Mouse (Mus musculus): Measurements from ENCODE around the gene Chrm4. TPM values are rescaled to one million over a fixed set of nuclear protein-coding genes. Genes with fewer than 3 reads are reported as not detected.
A peak's percentile ranks its signal among the peaks of the same experiment; 100 is the strongest.

The Chrm4 gene
- polyA plus RNA-seq, 1 experiment from 2014 or later = not detected

GRCm38 (mm10) chr2:91921181-91921789 is 5.8 kb upstream of the Chrm4 start:
- no peak overlapping the region for H3K9ac ChIP-seq (ENCODE audit: low read depth, low read length)
- peak overlapping the region; percentile 74 for H3K4me2 ChIP-seq (ENCODE audit: low read length)
- H3K4me1 ChIP-seq (replicated peaks; ENCODE audit: insufficient read depth, low read length) = peaks cover 15% of the 10 kb centered on the region; the same call in 1 of the 2 replicates
- peaks cover 15% of the 10 kb centered on the region for H3K36me3 ChIP-seq (ENCODE audit: insufficient read depth, low read length)
- ATAC-seq (replicated peaks; ENCODE audit: low FRiP score, low read depth) (peak; percentile 65), DNase-seq (ENCODE audit: low spot score) (peak; percentile 74)
- WGBS = 2% methylated on average over 31 of the region's 31 CpGs
- peak overlapping the region; percentile 43 for H3K4me3 ChIP-seq (replicated peaks; ENCODE audit: low read depth, low read length)
- TF ChIP-seq CTCF (IDR thresholded peaks at IDR 0.05; ENCODE audit: low read depth) = no peak
- no peak overlapping the region for H3K27ac ChIP-seq
- no peaks in the 10 kb centered on the region for H3K9me3 ChIP-seq (replicated peaks; ENCODE audit: low read length)
- H3K27me3 ChIP-seq (ENCODE audit: insufficient read depth, low read length) = peaks cover 24% of the 10 kb centered on the region

GRCm38 (mm10) chr2:91921790-91922570 is 5.1 kb upstream of the Chrm4 start:
- H3K9ac ChIP-seq (ENCODE audit: low read depth, low read length) = 0 out of 2 replicates have a peak overlapping the region, but pooled peaks have one; percentile 2

GRCm38 (mm10) chr2:91922586-91923414 is 4.2 kb upstream of the Chrm4 start:
- peaks cover 24% of the 10 kb centered on the region for H3K27me3 ChIP-seq (ENCODE audit: insufficient read depth, low read length)
- H3K4me2 ChIP-seq (ENCODE audit: low read length) = peak overlapping the region; percentile 74; the same call in 1 of the 2 replicates
- peak overlapping the region; percentile 43 for H3K4me3 ChIP-seq (replicated peaks; ENCODE audit: low read depth, low read length)
- TF ChIP-seq CTCF (IDR thresholded peaks at IDR 0.05; ENCODE audit: low read depth) = no peak
- H3K9me3 ChIP-seq (replicated peaks; ENCODE audit: low read length) = no peaks in the 10 kb centered on the region
- H3K9ac ChIP-seq (ENCODE audit: low read depth, low read length) = no peak overlapping the region
- H3K4me1 ChIP-seq (replicated peaks; ENCODE audit: insufficient read depth, low read length) = peaks cover 15% of the 10 kb centered on the region; the same call in 1 of the 2 replicates
- ATAC-seq (replicated peaks; ENCODE audit: low FRiP score, low read depth) = no peak
- no peak overlapping the region for H3K27ac ChIP-seq
- WGBS = 2% methylated on average over 37 of the region's 37 CpGs
- DNase-seq (ENCODE audit: low spot score) = no peak
- peaks cover 4% of the 10 kb centered on the region; the same call in 1 of the 2 replicates for H3K36me3 ChIP-seq (ENCODE audit: insufficient read depth, low read length)

More at GRCm38 (mm10) chr2:91921790-91922570, 5.1 kb upstream of the Chrm4 start:
- no peak overlapping the region for H3K27ac ChIP-seq
- H3K27me3 ChIP-seq (ENCODE audit: insufficient read depth, low read length) = peaks cover 24% of the 10 kb centered on the region
- peaks cover 15% of the 10 kb centered on the region; the same call in 1 of the 2 replicates for H3K4me1 ChIP-seq (replicated peaks; ENCODE audit: insufficient read depth, low read length)
- DNase-seq (ENCODE audit: low spot score) (peak; percentile 70), ATAC-seq (replicated peaks; ENCODE audit: low FRiP score, low read depth) (peak; percentile 37)
- H3K36me3 ChIP-seq (ENCODE audit: insufficient read depth, low read length) = peaks cover 12% of the 10 kb centered on the region
- peak overlapping the region; percentile 43 for H3K4me3 ChIP-seq (replicated peaks; ENCODE audit: low read depth, low read length)
- WGBS = 2% methylated on average over 62 of the region's 64 CpGs
- no peaks in the 10 kb centered on the region for H3K9me3 ChIP-seq (replicated peaks; ENCODE audit: low read length)
- peak; percentile 55 for TF ChIP-seq CTCF (IDR thresholded peaks at IDR 0.05; ENCODE audit: low read depth)
- peak overlapping the region; percentile 74 for H3K4me2 ChIP-seq (ENCODE audit: low read length)

DNA sequence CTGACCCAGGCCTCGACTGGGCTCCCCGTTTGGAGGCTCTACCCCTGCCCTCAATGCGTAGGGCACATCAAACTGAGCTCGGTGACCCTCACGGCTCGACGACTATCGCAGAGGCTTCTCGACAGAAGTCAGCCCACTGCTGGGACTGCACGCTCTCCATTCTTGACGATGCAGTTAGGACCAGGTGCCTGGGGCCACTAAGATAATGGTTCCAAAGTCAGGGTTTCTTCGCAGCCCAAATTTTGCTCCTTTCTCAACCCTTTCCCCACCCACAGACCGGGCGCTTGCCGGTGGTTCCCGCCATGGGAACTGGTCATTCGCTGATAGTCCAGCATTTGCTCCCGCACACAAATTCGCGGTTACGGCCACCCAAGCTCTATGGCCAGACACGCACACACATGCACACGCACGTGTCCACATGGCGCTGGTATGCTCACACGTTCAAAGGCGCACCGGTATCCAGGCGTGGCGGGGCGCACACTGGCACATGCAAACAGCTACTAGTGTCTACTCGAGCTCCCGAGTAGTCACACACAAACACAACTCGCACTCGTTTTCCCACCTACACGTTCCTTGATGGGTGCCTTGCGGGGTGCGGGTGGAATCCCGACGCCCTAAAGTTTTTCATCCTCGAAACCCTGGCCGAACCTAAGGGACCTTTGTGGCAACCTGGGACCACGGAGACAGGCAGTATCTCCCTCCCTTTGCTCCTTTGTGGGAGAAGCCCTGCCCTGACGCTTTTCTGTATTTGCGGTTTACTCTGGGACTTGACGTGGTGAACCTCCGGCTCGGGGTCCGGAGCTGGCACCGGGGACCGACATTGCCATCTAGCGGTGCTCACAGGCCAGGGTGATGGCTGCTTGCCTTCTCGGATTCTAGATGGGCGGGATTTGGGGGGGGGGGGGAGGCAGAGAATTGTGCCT is 3.4 kb upstream of the Chrm4 start:
- H3K27me3 ChIP-seq (ENCODE audit: insufficient read depth, low read length) = peaks cover 24% of the 10 kb centered on the region
- no peaks in the 10 kb centered on the region for H3K9me3 ChIP-seq (replicated peaks; ENCODE audit: low read length)
- no peak overlapping the region for H3K9ac ChIP-seq (ENCODE audit: low read depth, low read length)
- H3K36me3 ChIP-seq (ENCODE audit: insufficient read depth, low read length) = no peaks in the 10 kb centered on the region
- H3K4me3 ChIP-seq (replicated peaks; ENCODE audit: low read depth, low read length) = peak overlapping the region; percentile 24
- peak; percentile 82 for TF ChIP-seq CTCF (IDR thresholded peaks at IDR 0.05; ENCODE audit: low read depth)
- WGBS = 4% methylated on average over 54 of the region's 54 CpGs
- DNase-seq (ENCODE audit: low spot score) (peak; percentile 86), ATAC-seq (replicated peaks; ENCODE audit: low FRiP score, low read depth) (no peak)
- no peak overlapping the region for H3K27ac ChIP-seq
- H3K4me1 ChIP-seq (replicated peaks; ENCODE audit: insufficient read depth, low read length) = peaks cover 15% of the 10 kb centered on the region; the same call in 1 of the 2 replicates
- H3K4me2 ChIP-seq (ENCODE audit: low read length) = peak overlapping the region; percentile 52

- H3K9me3 ChIP-seq (replicated peaks; ENCODE audit: low read length) = no peaks in the 10 kb centered on the region
- H3K9ac ChIP-seq (ENCODE audit: low read depth, low read length) = no peak overlapping the region
- no peaks in the 10 kb centered on the region for H3K36me3 ChIP-seq (ENCODE audit: insufficient read depth, low read length)
- no peak overlapping the region for H3K4me2 ChIP-seq (ENCODE audit: low read length)
- H3K27me3 ChIP-seq (ENCODE audit: insufficient read depth, low read length) = peaks cover 24% of the 10 kb centered on the region
- no peak overlapping the region for H3K27ac ChIP-seq
- no peak for TF ChIP-seq CTCF (IDR thresholded peaks at IDR 0.05; ENCODE audit: low read depth)
- H3K4me3 ChIP-seq (replicated peaks; ENCODE audit: low read depth, low read length) = no peak overlapping the region
- H3K4me1 ChIP-seq (replicated peaks; ENCODE audit: insufficient read depth, low read length) = peaks cover 15% of the 10 kb centered on the region; the same call in 1 of the 2 replicates
- DNase-seq (ENCODE audit: low spot score) = no peak
- no peak for ATAC-seq (replicated peaks; ENCODE audit: low FRiP score, low read depth)
- WGBS = 86% methylated on average over 1 of the region's 1 CpGs
Measured at GRCm38 (mm10) chr2:91924726-91925125, 2.3 kb upstream of the Chrm4 start.

Data from kidney, postnatal 0 days (tissue).